Mouse (Mus musculus) hindbrain, embryonic 13.5 days (tissue): ENCODE data around the gene Haus7. TPM values are rescaled to one million over a fixed set of nuclear protein-coding genes. Genes with fewer than 3 reads are reported as not detected.

Experiments
- polyA plus RNA-seq: library from polyadenylated mRNA; unstranded; fragments of >200 nt; fragmentation: Nextera tagmentation; extraction: Ambion mirVana; gene quantifications from 2 replicates; pipeline ENCODE4 v1.2.1, GENCODE M21; 2015

Haus7 gene
- polyA plus RNA-seq, 1 experiment from 2014 or later: 73.0 TPM

Other genes with a start within 250 kb of the Haus7 start
- gene Xlr4b, start 244.7 kb downstream of the Haus7 start, polyA plus RNA-seq: 0.44 and 1.1 TPM in 2 replicates
- 33.2 and 35.2 TPM in 2 replicates for gene F8a, start 230.8 kb downstream of the Haus7 start, polyA plus RNA-seq
- gene Xlr4c, start 215.9 kb downstream of the Haus7 start, polyA plus RNA-seq: 0.30 and 0.79 TPM in 2 replicates
- gene Xlr3c, start 193.7 kb downstream of the Haus7 start, polyA plus RNA-seq: 0.32 and 0.96 TPM in 2 replicates
- gene Xlr5a, start 166.1 kb downstream of the Haus7 start, polyA plus RNA-seq: not detected in 2 replicates
- gene Xlr5c, start 166.1 kb downstream of the Haus7 start, polyA plus RNA-seq: not detected in 2 replicates
- gene Gm45015, start 122.2 kb downstream of the Haus7 start, polyA plus RNA-seq: not detected in 2 replicates
- 10.6 and 10.9 TPM in 2 replicates for gene Zfp275, start 116.4 kb downstream of the Haus7 start, polyA plus RNA-seq
- gene Gm18336, start 60.3 kb downstream of the Haus7 start, polyA plus RNA-seq: not detected in 2 replicates
- 0.51 and 0.67 TPM in 2 replicates for gene Zfp92, start 47.9 kb downstream of the Haus7 start, polyA plus RNA-seq
- not detected in 2 replicates for gene Trex2, start 23.7 kb downstream of the Haus7 start, polyA plus RNA-seq
- 21.6 and 28.6 TPM in 2 replicates for gene Bgn, start 24.6 kb upstream of the Haus7 start, polyA plus RNA-seq
- gene Atp2b3, start 44.0 kb upstream of the Haus7 start, polyA plus RNA-seq: 3.6 and 4.2 TPM in 2 replicates
- gene Dusp9, start 180.4 kb upstream of the Haus7 start, polyA plus RNA-seq: 1.1 and 1.2 TPM in 2 replicates
- 107 and 116 TPM in 2 replicates for gene Pnck, start 201.1 kb upstream of the Haus7 start, polyA plus RNA-seq
- gene Slc6a8, start 214.1 kb upstream of the Haus7 start, polyA plus RNA-seq: 7.0 and 7.3 TPM in 2 replicates